14 mouse cellular contexts compared by ENCODE assay signal in the genomic region with DNA sequence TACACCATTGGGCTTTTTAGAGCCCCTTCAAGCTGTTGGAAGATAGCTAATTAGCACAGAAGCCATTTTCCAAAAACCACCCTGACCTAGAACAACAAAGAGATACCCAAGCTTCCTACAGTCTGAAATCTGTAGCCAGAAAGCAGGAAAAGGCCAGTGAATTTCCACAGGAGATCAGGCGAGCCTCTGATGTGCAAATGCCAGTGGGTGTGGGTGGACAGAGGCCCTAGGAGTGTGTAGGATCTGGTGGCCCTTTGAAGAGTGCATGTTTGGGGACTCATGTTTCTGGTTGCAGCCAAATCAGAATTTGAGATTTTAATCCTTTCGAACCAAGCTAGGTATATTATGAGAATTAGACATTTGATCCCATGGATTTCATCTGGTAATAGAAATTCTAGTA.
DNase-seq lines count a peak whose midpoint lies in the region; ATAC-seq and TF ChIP-seq lines count a peak whose summit lies in the region.
"Had no signal": no experiment of that assay in that cellular context is flagged by ENCODE, and none has a peak within 500 bp of the region (broad histone marks: within the 10 kb centered on the region; RNA-seq: fewer than 3 reads in every experiment).

No protein-coding gene starts in this region.

- no peak overlapping the region for H3K4me3 ChIP-seq in layer of hippocampus, adult 2 months
- no peak overlapping the region for H3K4me3 ChIP-seq in forebrain, embryonic 12.5 days (replicated peaks)
- no peak overlapping the region for H3K4me3 ChIP-seq in hindbrain, embryonic 15.5 days
- H3K4me3 ChIP-seq in neural tube, embryonic 14.5 days (ENCODE audit: low read depth, low read length), result no peak overlapping the region
- H3K4me3 ChIP-seq: intestine, embryonic 15.5 days had no signal

- H3K9ac ChIP-seq in forebrain, embryonic 12.5 days, result no peak overlapping the region
- no peak overlapping the region for H3K9ac ChIP-seq in hindbrain, embryonic 15.5 days
- H3K9ac ChIP-seq in neural tube, embryonic 14.5 days (replicated peaks; ENCODE audit: low read depth, low read length), result no peak overlapping the region
- H3K9ac ChIP-seq: intestine, embryonic 15.5 days had no signal

- WGBS in forebrain, embryonic 12.5 days, result 14% methylated on average over 2 of the region's 2 CpGs
- WGBS in hindbrain, embryonic 15.5 days, result 62% methylated on average over 2 of the region's 2 CpGs
- WGBS in neural tube, embryonic 14.5 days, result 76% methylated on average over 2 of the region's 2 CpGs

- H3K9me3 ChIP-seq in forebrain, embryonic 12.5 days, result no peaks in the 10 kb centered on the region
- H3K9me3 ChIP-seq in hindbrain, embryonic 15.5 days, result no peaks in the 10 kb centered on the region
- H3K9me3 ChIP-seq in neural tube, embryonic 14.5 days (ENCODE audit: control insufficient read depth, low read length), result no peaks in the 10 kb centered on the region
- H3K9me3 ChIP-seq: intestine, embryonic 15.5 days had no signal

- H3K4me1 ChIP-seq in forebrain, embryonic 12.5 days, result peaks cover 31% of the 10 kb centered on the region
- peaks cover 29% of the 10 kb centered on the region for H3K4me1 ChIP-seq in hindbrain, embryonic 15.5 days (replicated peaks)
- H3K4me1 ChIP-seq in neural tube, embryonic 14.5 days (ENCODE audit: control insufficient read depth, insufficient read depth, low read length), result peaks cover 12% of the 10 kb centered on the region; the same call in 1 of the 2 replicates

- H3K27me3 ChIP-seq in forebrain, embryonic 12.5 days, result no peaks in the 10 kb centered on the region
- H3K27me3 ChIP-seq in hindbrain, embryonic 15.5 days, result no peaks in the 10 kb centered on the region
- no peaks in the 10 kb centered on the region for H3K27me3 ChIP-seq in neural tube, embryonic 14.5 days (ENCODE audit: control insufficient read depth, insufficient read depth, low read length)
- H3K27me3 ChIP-seq: intestine, embryonic 15.5 days had no signal

- H3K27ac ChIP-seq in layer of hippocampus, adult 2 months, result peak overlapping the region; percentile 40; the same call in 1 of the 2 replicates
- H3K27ac ChIP-seq in forebrain, embryonic 12.5 days, result peak overlapping the region; percentile 84
- H3K27ac ChIP-seq in hindbrain, embryonic 15.5 days (replicated peaks), result peak overlapping the region; percentile 38
- peak overlapping the region; percentile 53 for H3K27ac ChIP-seq in neural tube, embryonic 14.5 days (ENCODE audit: low read depth, low read length)
- H3K27ac ChIP-seq: intestine, embryonic 15.5 days; macrophage had no signal

- H3K4me2 ChIP-seq in forebrain, embryonic 12.5 days, result peak overlapping the region; percentile 15; the same call in 1 of the 2 replicates
- no peak overlapping the region for H3K4me2 ChIP-seq in hindbrain, embryonic 15.5 days
- H3K4me2 ChIP-seq in neural tube, embryonic 14.5 days (ENCODE audit: low read depth, low read length), result no peak overlapping the region
- H3K4me2 ChIP-seq: intestine, embryonic 15.5 days had no signal

- ATAC-seq in forebrain, embryonic 12.5 days (ENCODE audit: low FRiP score), result no peak; the same call in 1 of the 2 replicates
- no peak for ATAC-seq in hindbrain, embryonic 15.5 days (ENCODE audit: low FRiP score, low read depth)
- ATAC-seq in neural tube, embryonic 14.5 days (ENCODE audit: low read depth), result no peak
- ATAC-seq: intestine, embryonic 15.5 days had no signal

- H3K36me3 ChIP-seq in forebrain, embryonic 12.5 days (replicated peaks), result no peaks in the 10 kb centered on the region
- no peaks in the 10 kb centered on the region for H3K36me3 ChIP-seq in hindbrain, embryonic 15.5 days
- no peaks in the 10 kb centered on the region for H3K36me3 ChIP-seq in neural tube, embryonic 14.5 days (ENCODE audit: control insufficient read depth, insufficient read depth, low read length)
- H3K36me3 ChIP-seq: intestine, embryonic 15.5 days had no signal

- no peak for DNase-seq in layer of hippocampus, adult 2 months (ENCODE audit: low spot score in 2 of 2)
- no peak for DNase-seq in layer of hippocampus, adult 9-11 months
- no peak for DNase-seq in yolk sac, embryonic 10.5 days (ENCODE audit: low spot score)
- DNase-seq in spleen, postnatal 36 days (ENCODE audit: low spot score in 2 of 2), result no peak
- DNase-seq: adrenal gland, postnatal 10 days; B cell, adult 2 months; kidney, postnatal 25 days; layer of hippocampus, postnatal 36 days; thymus, postnatal 4 days had no signal

- no peak for TF ChIP-seq CTCF in layer of hippocampus, adult 2 months (conservative IDR thresholded peaks at IDR 0.05)
